Mouse (Mus musculus) limb, embryonic 15.5 days (tissue): Measurements from ENCODE around the gene Trim45. TPM values are rescaled to one million over a fixed set of nuclear protein-coding genes. Genes with fewer than 3 reads are reported as not detected.

Source experiments
- ATAC-seq: fragments of 200-750 bp; cut with Nextera tagmentation; 2 replicates; pipeline ENCODE4 v1.8.0; 2017; ENCODE audit warnings: low read depth, moderate TSS enrichment; ENCODE audit not compliant: insufficient number of reproducible peaks, low FRiP score, low TSS enrichment
- H3K27ac ChIP-seq: fragments of 300-500 bp; sonication (generic); 2 replicates; pipeline ENCODE4 v1.5.1; 2015; ENCODE audit warnings: moderate library complexity, mild to moderate bottlenecking, inconsistent platforms
- H3K27me3 ChIP-seq: fragments of 300-500 bp; sonication (generic); 2 replicates; pipeline ENCODE4 v1.6.1; 2015; ENCODE audit warnings: inconsistent platforms
- H3K36me3 ChIP-seq: fragments of 300-500 bp; sonication (generic); 2 replicates; pipeline ENCODE4 v1.6.1; 2015; ENCODE audit warnings: inconsistent platforms
- H3K4me1 ChIP-seq: fragments of 300-500 bp; sonication (generic); 2 replicates; pipeline ENCODE4 v1.6.1; 2015; ENCODE audit warnings: inconsistent platforms
- H3K4me2 ChIP-seq: fragments of 300-500 bp; sonication (generic); 2 replicates; pipeline ENCODE4 v1.6.1; 2015; ENCODE audit warnings: mild to moderate bottlenecking, inconsistent platforms
- H3K4me3 ChIP-seq: fragments of 300-500 bp; sonication (generic); 2 replicates; pipeline ENCODE4 v1.5.1; 2015; ENCODE audit warnings: mild to moderate bottlenecking, inconsistent platforms
- H3K9ac ChIP-seq: fragments of 300-500 bp; sonication (generic); 2 replicates; pipeline ENCODE4 v1.6.1; 2015; ENCODE audit warnings: inconsistent platforms
- H3K9me3 ChIP-seq: fragments of 300-500 bp; sonication (generic); 2 replicates; pipeline ENCODE4 v1.6.1; 2016; ENCODE audit warnings: inconsistent platforms
- WGBS: fragments of 180-500 bp; shearing (Covaris S2); methylation state at CpG from one replicate; pipeline ENCODE4 v1.1.7; 2015; 5-methylcytosine and 5-hydroxymethylcytosine counted together
- polyA plus RNA-seq: library from polyadenylated mRNA; unstranded; fragments of >200 nt; fragmentation: Nextera tagmentation; extraction: Ambion mirVana; gene quantifications from 2 replicates; pipeline ENCODE4 v1.2.1, GENCODE M21; 2015

Trim45 gene
- polyA plus RNA-seq, 1 experiment from 2014 or later, result 5.9 TPM

- Histone ChIP-seq H3K9ac (no peak overlapping the region), H3K27ac (no peak overlapping the region)
- 36% methylated on average over 5 of the region's 5 CpGs for WGBS
Observed at GRCm38 (mm10) chr3:100910621-100911020, 11.4 kb upstream of the Trim45 start.

DNA sequence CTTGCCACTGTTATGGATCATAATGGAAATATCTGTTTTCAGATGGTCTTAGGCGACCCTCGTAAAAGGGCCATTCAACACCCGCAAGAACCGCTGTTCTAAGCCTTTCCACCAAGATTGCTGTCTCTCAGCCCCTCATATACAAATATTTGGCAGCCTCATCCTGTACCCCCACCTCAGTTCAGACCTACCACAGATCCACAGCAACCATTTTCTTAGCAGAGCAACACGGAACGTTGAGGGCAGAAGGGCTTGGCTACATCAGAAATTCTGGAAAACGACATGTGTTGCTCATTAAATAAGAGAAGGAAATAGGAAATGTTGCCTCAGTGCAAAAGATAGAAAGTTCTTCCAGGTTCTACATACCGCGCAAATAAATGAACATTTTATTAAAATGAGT is 11.0 kb upstream of the Trim45 start:
- 43% methylated on average over 9 of the region's 9 CpGs for WGBS
- H3K4me3 ChIP-seq, result no peak overlapping the region
- H3K9me3 ChIP-seq, result no peaks in the 10 kb centered on the region
- H3K4me1 ChIP-seq, result peaks cover 14% of the 10 kb centered on the region; the same call in 1 of the 2 replicates
- ATAC-seq, result no peak
- H3K4me2 ChIP-seq, result no peak overlapping the region
- no peak overlapping the region for H3K9ac ChIP-seq
- H3K27ac ChIP-seq, result no peak overlapping the region
- no peaks in the 10 kb centered on the region for H3K27me3 ChIP-seq
- H3K36me3 ChIP-seq, result no peaks in the 10 kb centered on the region

More at GRCm38 (mm10) chr3:100910621-100911020, 11.4 kb upstream of the Trim45 start:
- Histone ChIP-seq H3K4me1 (peaks cover 14% of the 10 kb centered on the region; the same call in 1 of the 2 replicates), H3K9me3 (no peaks in the 10 kb centered on the region), H3K4me2 (no peak overlapping the region), H3K4me3 (no peak overlapping the region), H3K36me3 (no peaks in the 10 kb centered on the region), H3K27me3 (no peaks in the 10 kb centered on the region)
- no peak for ATAC-seq

DNA sequence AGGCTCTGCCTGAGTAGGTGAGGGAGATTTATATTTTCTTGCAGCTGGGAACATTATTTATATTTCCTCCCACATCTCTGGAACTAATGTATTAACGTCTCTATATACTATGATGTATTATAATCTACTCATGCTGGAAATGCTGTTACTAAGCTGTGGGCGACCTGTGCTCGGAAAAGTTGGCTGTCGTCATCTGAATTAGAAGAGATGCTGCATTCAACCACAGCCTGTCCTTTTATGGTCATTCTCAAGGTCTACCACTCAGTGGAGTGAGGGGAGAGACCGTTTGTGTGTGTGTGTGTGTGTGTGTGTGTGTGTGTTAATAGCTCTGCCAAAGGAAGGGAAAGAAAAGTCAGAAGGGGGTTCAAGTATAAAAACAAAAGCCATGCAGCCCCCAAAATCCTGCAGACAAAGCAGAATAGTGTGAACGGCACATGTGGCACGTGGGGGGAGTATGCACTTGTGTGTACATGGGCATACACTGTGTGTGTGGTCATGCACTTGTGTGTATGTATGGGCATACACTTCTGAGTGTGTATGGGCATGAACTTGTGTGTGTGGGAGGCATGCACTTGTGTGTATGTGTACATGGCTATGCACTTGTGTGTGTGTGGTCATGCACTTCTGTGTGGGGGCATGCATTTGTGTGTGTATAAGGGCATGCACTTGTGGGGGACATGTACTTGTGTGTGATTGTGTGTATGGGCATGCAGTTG is 10.3 kb upstream of the Trim45 start:
- WGBS, result 41% methylated on average over 7 of the region's 7 CpGs
- ATAC-seq, result peak; percentile 8; the same call in 1 of the 2 replicates
- H3K4me1 ChIP-seq, result peaks cover 14% of the 10 kb centered on the region; the same call in 1 of the 2 replicates
- H3K36me3 ChIP-seq, result no peaks in the 10 kb centered on the region
- no peaks in the 10 kb centered on the region for H3K27me3 ChIP-seq
- no peak overlapping the region for H3K4me2 ChIP-seq
- no peaks in the 10 kb centered on the region for H3K9me3 ChIP-seq
- H3K4me3 ChIP-seq, result no peak overlapping the region
- H3K9ac ChIP-seq, result no peak overlapping the region
- no peak overlapping the region for H3K27ac ChIP-seq

GRCm38 (mm10) chr3:100916844-100917243 is 5.2 kb upstream of the Trim45 start:
- H3K4me3 ChIP-seq, result no peak overlapping the region
- no peak overlapping the region for H3K9ac ChIP-seq
- 18% methylated on average over 7 of the region's 7 CpGs for WGBS
- H3K9me3 ChIP-seq, result no peaks in the 10 kb centered on the region
- H3K27ac ChIP-seq, result no peak overlapping the region
- no peak for ATAC-seq
- no peaks in the 10 kb centered on the region for H3K27me3 ChIP-seq
- H3K4me2 ChIP-seq, result no peak overlapping the region
- H3K4me1 ChIP-seq, result peaks cover 3% of the 10 kb centered on the region; the same call in 1 of the 2 replicates
- H3K36me3 ChIP-seq, result no peaks in the 10 kb centered on the region

DNA sequence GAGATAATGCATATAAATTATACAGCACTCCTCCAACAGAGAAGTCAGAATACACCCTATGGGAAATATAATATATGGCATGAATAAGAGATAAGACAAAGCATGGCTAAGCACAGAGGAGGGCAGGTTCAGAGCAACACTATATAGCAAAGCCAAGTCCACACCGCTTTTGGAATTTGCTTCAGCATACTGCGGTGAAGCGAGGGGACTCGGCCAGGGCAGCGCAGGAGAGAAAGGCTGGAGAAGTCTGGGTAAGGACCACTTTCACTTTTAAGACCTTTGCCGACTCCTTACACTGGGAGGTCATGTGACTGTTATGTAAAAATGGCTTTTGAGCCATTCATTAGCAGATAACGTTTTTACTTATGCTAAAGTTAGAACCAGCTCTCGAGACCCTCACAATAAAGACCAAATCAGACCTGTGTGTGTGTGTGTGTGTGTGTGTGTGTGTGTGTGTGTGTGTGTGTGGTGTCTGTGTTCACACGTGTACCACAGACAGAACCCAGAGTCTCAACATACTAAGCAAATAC is 1.3 kb upstream of the Trim45 start:
- Histone ChIP-seq H3K27ac (no peak overlapping the region), H3K4me2 (no peak overlapping the region), H3K4me1 (peaks cover 27% of the 10 kb centered on the region), H3K9me3 (no peaks in the 10 kb centered on the region), H3K36me3 (no peaks in the 10 kb centered on the region), H3K27me3 (no peaks in the 10 kb centered on the region), H3K9ac (no peak overlapping the region), H3K4me3 (no peak overlapping the region)
- 81% methylated on average over 9 of the region's 9 CpGs for WGBS
- no peak for ATAC-seq

DNA sequence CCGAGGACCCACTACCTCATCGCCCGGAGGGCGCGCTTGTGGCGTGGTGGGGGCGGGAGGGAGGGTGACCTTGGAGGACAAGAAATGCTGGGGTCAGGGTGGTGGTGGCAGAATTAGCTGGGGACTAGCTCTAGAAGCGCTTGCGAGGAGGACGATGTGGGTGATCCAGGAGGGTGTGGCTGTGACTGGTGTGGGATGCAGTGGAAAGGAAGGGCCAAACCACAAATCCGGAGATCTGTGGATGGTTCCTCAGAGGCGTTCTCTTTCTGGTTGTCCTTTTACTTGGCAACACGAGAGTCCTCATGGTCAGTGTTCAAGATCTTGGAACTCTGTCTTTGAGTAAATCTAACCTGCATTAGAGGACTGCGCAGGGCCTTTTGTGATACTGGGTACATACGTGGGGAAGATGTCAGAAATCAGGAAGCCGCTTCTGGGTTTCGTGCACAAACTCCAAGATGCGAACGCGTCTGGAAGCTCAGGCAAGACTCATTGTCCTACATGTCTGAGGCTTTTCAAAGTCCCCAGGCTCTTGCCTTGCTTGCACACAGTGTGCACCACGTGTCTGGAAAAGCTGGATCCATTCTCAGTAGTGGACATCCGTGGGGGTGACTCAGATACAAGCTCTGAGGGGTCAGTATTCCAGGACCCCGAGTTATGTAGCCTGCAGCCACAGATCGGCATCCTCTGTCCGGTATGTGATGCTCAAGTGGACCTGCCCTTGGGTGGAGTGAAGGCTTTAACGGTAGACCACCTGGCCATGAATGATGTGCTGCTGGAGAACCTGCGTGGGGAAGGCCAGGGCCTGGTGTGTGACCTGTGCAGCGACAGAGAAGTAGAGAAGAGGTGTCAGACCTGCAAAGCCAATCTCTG is 739 bp downstream of the Trim45 start:
- Histone ChIP-seq H3K27me3 (no peaks in the 10 kb centered on the region), H3K27ac (peak overlapping the region; percentile 76; the same call in 1 of the 2 replicates), H3K9me3 (no peaks in the 10 kb centered on the region), H3K4me3 (peak overlapping the region; percentile 61), H3K9ac (peak overlapping the region; percentile 56), H3K4me1 (peaks cover 34% of the 10 kb centered on the region), H3K36me3 (0 out of 2 replicates have a peak, but pooled peaks cover 1% of the 10 kb centered on the region), H3K4me2 (peak overlapping the region; percentile 58)
- WGBS, result 36% methylated on average over 28 of the region's 28 CpGs
- ATAC-seq, result peak; percentile 41

- H3K27me3 ChIP-seq, result no peaks in the 10 kb centered on the region
- no peak overlapping the region for H3K9ac ChIP-seq
- no peak overlapping the region for H3K27ac ChIP-seq
- H3K36me3 ChIP-seq, result peaks cover 13% of the 10 kb centered on the region
- no peak overlapping the region for H3K4me3 ChIP-seq
- no peaks in the 10 kb centered on the region for H3K9me3 ChIP-seq
- 68% methylated on average over 6 of the region's 6 CpGs for WGBS
- ATAC-seq, result no peak
- H3K4me2 ChIP-seq, result no peak overlapping the region
- peaks cover 34% of the 10 kb centered on the region for H3K4me1 ChIP-seq
Observed at GRCm38 (mm10) chr3:100924065-100924732, 2.2 kb downstream of the Trim45 start.

DNA sequence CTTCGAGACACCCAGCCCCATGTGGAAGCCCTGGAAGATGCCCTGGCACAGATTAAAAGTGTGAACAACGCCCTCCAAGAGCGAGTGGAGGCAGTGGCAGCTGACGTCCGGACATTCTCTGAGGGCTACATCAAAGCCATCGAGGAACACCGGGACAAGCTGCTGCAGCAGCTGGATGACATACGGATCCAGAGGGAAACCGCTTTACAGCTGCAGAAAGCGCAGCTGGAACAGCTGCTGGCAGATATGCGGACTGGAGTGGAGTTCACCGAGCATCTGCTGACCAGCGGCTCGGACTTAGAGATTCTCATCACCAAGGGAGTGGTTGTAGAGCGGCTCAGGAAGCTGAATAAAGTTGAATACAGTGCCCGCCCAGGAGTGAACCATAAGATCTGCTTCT is 3.2 kb downstream of the Trim45 start:
- ATAC-seq, result no peak
- H3K4me1 ChIP-seq, result peaks cover 34% of the 10 kb centered on the region
- no peak overlapping the region for H3K9ac ChIP-seq
- H3K4me2 ChIP-seq, result 0 out of 2 replicates have a peak overlapping the region, but pooled peaks have one; percentile 17
- no peak overlapping the region for H3K27ac ChIP-seq
- H3K9me3 ChIP-seq, result no peaks in the 10 kb centered on the region
- no peaks in the 10 kb centered on the region for H3K27me3 ChIP-seq
- WGBS, result 46% methylated on average over 16 of the region's 16 CpGs
- H3K4me3 ChIP-seq, result no peak overlapping the region
- H3K36me3 ChIP-seq, result peaks cover 19% of the 10 kb centered on the region

DNA sequence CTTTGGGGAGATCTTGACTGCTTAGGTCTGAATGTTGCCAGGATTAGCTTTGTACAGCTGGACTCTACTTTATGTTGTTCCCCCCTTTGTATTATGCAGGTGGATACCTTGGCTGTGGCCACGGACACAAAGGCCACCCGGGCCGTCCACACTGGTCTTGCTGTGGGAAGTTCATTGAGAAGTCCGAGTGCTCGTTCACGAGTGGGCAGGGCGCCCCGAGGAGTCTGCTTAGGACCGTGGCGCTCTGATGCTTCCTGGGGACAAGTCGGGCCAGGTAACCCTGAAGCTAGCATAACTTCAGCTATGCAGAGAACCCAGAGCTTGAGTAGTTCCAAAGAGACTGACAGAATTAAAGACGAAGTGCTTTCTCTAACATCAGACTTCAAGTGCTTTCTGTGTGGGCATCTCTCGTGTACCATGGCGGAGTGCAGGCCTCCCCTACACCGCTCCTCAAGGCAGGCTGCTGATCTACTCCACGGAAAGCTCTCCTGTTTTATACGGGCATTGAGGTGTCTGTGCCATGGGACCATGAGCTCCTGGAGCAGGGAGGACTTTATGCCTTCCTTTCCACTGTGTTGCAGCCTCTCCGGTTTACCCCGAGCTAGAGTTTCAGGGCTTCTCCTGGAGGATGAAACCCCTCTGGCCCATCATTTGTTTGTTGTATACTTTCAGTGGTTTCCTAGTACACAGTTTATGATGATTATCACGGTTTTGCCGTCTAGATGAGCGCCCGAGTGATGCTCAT is 9.5 kb downstream of the Trim45 start:
- Histone ChIP-seq H3K9me3 (no peaks in the 10 kb centered on the region), H3K4me2 (no peak overlapping the region), H3K4me1 (no peaks in the 10 kb centered on the region), H3K9ac (no peak overlapping the region), H3K27ac (no peak overlapping the region), H3K4me3 (no peak overlapping the region), H3K36me3 (peaks cover 65% of the 10 kb centered on the region), H3K27me3 (no peaks in the 10 kb centered on the region)
- ATAC-seq, result no peak
- 92% methylated on average over 23 of the region's 23 CpGs for WGBS

- H3K9me3 ChIP-seq, result no peaks in the 10 kb centered on the region
Observed at GRCm38 (mm10) chr3:100932077-100932944, 10.3 kb downstream of the Trim45 start.

More at GRCm38 (mm10) chr3:100932077-100932944, 10.3 kb downstream of the Trim45 start:
- peaks cover 66% of the 10 kb centered on the region for H3K36me3 ChIP-seq
- H3K9ac ChIP-seq, result no peak overlapping the region
- H3K4me3 ChIP-seq, result no peak overlapping the region
- no peaks in the 10 kb centered on the region for H3K4me1 ChIP-seq
- no peaks in the 10 kb centered on the region for H3K27me3 ChIP-seq
- no peak for ATAC-seq
- WGBS, result 80% methylated on average over 11 of the region's 11 CpGs
- no peak overlapping the region for H3K4me2 ChIP-seq
- H3K27ac ChIP-seq, result no peak overlapping the region
